ENCODE assay signal across 8 mouse cellular contexts in genomic region chr13:43525363-43526134, GRCm38 (mm10). TPM values are rescaled to one million over a fixed set of nuclear protein-coding genes. Genes with fewer than 3 reads are reported as not detected.
DNase-seq lines count a peak whose midpoint lies in the region; ATAC-seq and TF ChIP-seq lines count a peak whose summit lies in the region.

No protein-coding gene starts in this region.

- no peak overlapping the region for H3K4me3 ChIP-seq in spleen, adult 2 months (ENCODE audit: extremely low read depth, insufficient read depth, insufficient read length)
- H3K4me3 ChIP-seq in forebrain, embryonic 16.5 days (replicated peaks; ENCODE audit: low read length) = no peak overlapping the region
- H3K4me3 ChIP-seq in midbrain, postnatal 0 days (ENCODE audit: low read depth, low read length) = no peak overlapping the region

- no peak for DNase-seq in spleen, adult 2 months (ENCODE audit: low read depth in 1 of 2, low spot score in 2 of 2)
- DNase-seq in spleen, postnatal 14 days (ENCODE audit: low spot score in 2 of 2) = no peak
- peak; percentile 82 for DNase-seq in layer of hippocampus, adult 9-11 months
- peak; percentile 47 for DNase-seq in midbrain, postnatal 0 days (ENCODE audit: low spot score)
- DNase-seq in gastrocnemius, adult 18-20 months (ENCODE audit: low spot score) = no peak
- DNase-seq in cerebellum, adult 11-12 months = no peak
- DNase-seq in kidney, postnatal 25 days = no peak

- peak; percentile 41 for ATAC-seq in forebrain, embryonic 16.5 days
- ATAC-seq in midbrain, postnatal 0 days (ENCODE audit: low FRiP score) = 0 out of 2 replicates have a peak, but pooled peaks have one; percentile 24

- TF ChIP-seq CTCF in spleen, adult 2 months (IDR thresholded peaks at IDR 0.05; ENCODE audit: extremely low read depth, insufficient read depth, insufficient read length, insufficient replicate concordance) = no peak
- TF ChIP-seq CTCF in midbrain, postnatal 0 days (IDR thresholded peaks at IDR 0.05) = no peak

- no peak overlapping the region for H3K4me2 ChIP-seq in forebrain, embryonic 16.5 days (ENCODE audit: low read length)
- H3K4me2 ChIP-seq in midbrain, postnatal 0 days (ENCODE audit: low read depth, low read length, poor library complexity, severe bottlenecking) = no peak overlapping the region

- H3K9ac ChIP-seq in forebrain, embryonic 16.5 days (replicated peaks; ENCODE audit: low read depth, low read length) = peak overlapping the region; percentile 32
- H3K9ac ChIP-seq in midbrain, postnatal 0 days (replicated peaks; ENCODE audit: low read length, poor library complexity, severe bottlenecking) = no peak overlapping the region

- no peaks in the 10 kb centered on the region for H3K4me1 ChIP-seq in spleen, adult 2 months (ENCODE audit: control insufficient read depth, insufficient read depth, insufficient read length)
- peaks cover 31% of the 10 kb centered on the region for H3K4me1 ChIP-seq in forebrain, embryonic 16.5 days (replicated peaks; ENCODE audit: control insufficient read depth, insufficient read depth, low read length)
- H3K4me1 ChIP-seq in midbrain, postnatal 0 days (ENCODE audit: insufficient read depth, low read length) = peaks cover 18% of the 10 kb centered on the region; the same call in 1 of the 2 replicates

- no peaks in the 10 kb centered on the region for H3K27me3 ChIP-seq in spleen, adult 2 months (ENCODE audit: control insufficient read depth, insufficient read depth, low read length)
- no peaks in the 10 kb centered on the region for H3K27me3 ChIP-seq in forebrain, embryonic 16.5 days (replicated peaks; ENCODE audit: control insufficient read depth, insufficient read depth, low read length)
- H3K27me3 ChIP-seq in midbrain, postnatal 0 days (ENCODE audit: insufficient read depth, low read length) = no peaks in the 10 kb centered on the region

- no peaks in the 10 kb centered on the region for H3K36me3 ChIP-seq in spleen, adult 2 months (ENCODE audit: control insufficient read depth, insufficient read depth, low read length)
- no peaks in the 10 kb centered on the region for H3K36me3 ChIP-seq in forebrain, embryonic 16.5 days (ENCODE audit: control insufficient read depth, insufficient read depth)
- H3K36me3 ChIP-seq in midbrain, postnatal 0 days (ENCODE audit: insufficient read depth, low read length) = no peaks in the 10 kb centered on the region

- H3K9me3 ChIP-seq in forebrain, embryonic 16.5 days (ENCODE audit: control insufficient read depth, low read length) = no peaks in the 10 kb centered on the region
- no peaks in the 10 kb centered on the region for H3K9me3 ChIP-seq in midbrain, postnatal 0 days (ENCODE audit: low read length)

- 33% methylated on average over 16 of the region's 16 CpGs for WGBS in spleen, adult 2 months
- 23% methylated on average over 16 of the region's 16 CpGs for WGBS in forebrain, embryonic 16.5 days
- 33% methylated on average over 16 of the region's 16 CpGs for WGBS in midbrain, postnatal 0 days

- peak overlapping the region; percentile 28; the same call in 1 of the 2 replicates for H3K27ac ChIP-seq in spleen, adult 2 months (ENCODE audit: insufficient read depth, low read length)
- H3K27ac ChIP-seq in forebrain, embryonic 16.5 days (ENCODE audit: low read length) = peak overlapping the region; percentile 47; the same call in 1 of the 2 replicates
- H3K27ac ChIP-seq in midbrain, postnatal 0 days (ENCODE audit: low read depth, low read length) = peak overlapping the region; percentile 51; the same call in 1 of the 2 replicates

- no peak for TF ChIP-seq POLR2A in spleen, adult 2 months (IDR thresholded peaks at IDR 0.05; ENCODE audit: low read depth, low read length)

RNA-seq across cellular contexts. Expression of gene Mcur1, which starts 34.4 kb away (rescaled TPM):
- 10.0 and 16.6 TPM in 2 replicates for polyA plus RNA-seq in spleen, adult 2 months (2012; rRNA removed)
- polyA plus RNA-seq in forebrain, embryonic 16.5 days (2015; fragmentation: Nextera tagmentation; extraction: Ambion mirVana) = 6.9 TPM in 2 replicates
- 9.9 and 10.9 TPM in 2 replicates for total RNA-seq in midbrain, postnatal 0 days (2014; rRNA removed)
- polyA plus RNA-seq in midbrain, postnatal 0 days (2015; fragmentation: Nextera tagmentation; extraction: Ambion mirVana) = 6.1 and 7.0 TPM in 2 replicates
- total RNA-seq in gastrocnemius, adult 18-20 months (2021) = 10 to 100 TPM; 30.3 to 31.7 TPM

RNA-seq across cellular contexts. Expression of gene Ranbp9, which starts 44.5 kb away (rescaled TPM):
- 14.4 and 15.7 TPM in 2 replicates for polyA plus RNA-seq in spleen, adult 2 months (2012; rRNA removed)
- 11.9 and 12.1 TPM in 2 replicates for polyA plus RNA-seq in forebrain, embryonic 16.5 days (2015; fragmentation: Nextera tagmentation; extraction: Ambion mirVana)
- total RNA-seq in midbrain, postnatal 0 days (2014; rRNA removed) = 43.7 and 51.5 TPM in 2 replicates
- 9.7 and 11.7 TPM in 2 replicates for polyA plus RNA-seq in midbrain, postnatal 0 days (2015; fragmentation: Nextera tagmentation; extraction: Ambion mirVana)
- 10 to 100 TPM; 41.3 to 42.2 TPM for total RNA-seq in gastrocnemius, adult 18-20 months (2021)

Comparison
In these comparisons a context has a peak if more than half of its experiments do, and no peak if none do; other contexts are left out.
1. DNase-seq: peak in layer of hippocampus, adult 9-11 months (single experiment) and midbrain, postnatal 0 days (single experiment); none in spleen, adult 2 months (0 of 2), spleen, postnatal 14 days (0 of 2), gastrocnemius, adult 18-20 months (single experiment), cerebellum, adult 11-12 months (single experiment) and kidney, postnatal 25 days (0 of 2).
2. Peak in every context shown above with its lines, with median percentiles within 50 percentile points of each other: H3K27ac ChIP-seq.